Mouse (Mus musculus) urinary bladder, adult 2 months (tissue): Measurements from ENCODE around the gene Osbpl10. TPM values are rescaled to one million over a fixed set of nuclear protein-coding genes. Genes with fewer than 3 reads are reported as not detected.

ENCODE experiments used
- DNase-seq: peaks from one replicate; pipeline ENCODE4 v3.0.0; 2022; ENCODE audit warnings: low spot score
- polyA plus RNA-seq: library from polyadenylated mRNA; depleted of rRNA; stranded (reverse); fragments of >200 nt; gene quantifications from 2 replicates; pipeline ENCODE4 v1.2.3, GENCODE M21; 2012

The Osbpl10 gene
- polyA plus RNA-seq, 1 experiment = 1.8 TPM

GRCm38 (mm10) chr9:114982689-114983360 is 4.5 kb downstream of the Osbpl10 start, which contains the start of gene Rps27rt:
Gene Rps27rt, minus strand, starts transcription at chr9:114982739.
- no peak for DNase-seq

GRCm38 (mm10) chr9:114985741-114986140 is 7.4 kb downstream of the Osbpl10 start:
- DNase-seq = no peak

GRCm38 (mm10) chr9:114986361-114986760 is 8.0 kb downstream of the Osbpl10 start:
- no peak for DNase-seq

GRCm38 (mm10) chr9:114988029-114988428 is 9.7 kb downstream of the Osbpl10 start:
- no peak for DNase-seq

GRCm38 (mm10) chr9:114988610-114989327 is 10.4 kb downstream of the Osbpl10 start:
- no peak for DNase-seq

GRCm38 (mm10) chr9:114990421-114990820 is 12.1 kb downstream of the Osbpl10 start:
- DNase-seq = no peak

- DNase-seq = no peak
Observed at GRCm38 (mm10) chr9:114992528-114992927, 14.2 kb downstream of the Osbpl10 start.

- DNase-seq = no peak
Observed at GRCm38 (mm10) chr9:114995250-114995649, 16.9 kb downstream of the Osbpl10 start.

GRCm38 (mm10) chr9:114995716-114996115 is 17.3 kb downstream of the Osbpl10 start:
- no peak for DNase-seq

GRCm38 (mm10) chr9:114996489-114996888 is 18.1 kb downstream of the Osbpl10 start:
- DNase-seq = no peak

- DNase-seq = no peak
Observed at GRCm38 (mm10) chr9:114999010-114999770, 20.8 kb downstream of the Osbpl10 start.

GRCm38 (mm10) chr9:114999771-115000146 is 21.4 kb downstream of the Osbpl10 start:
- DNase-seq = no peak

- DNase-seq = no peak
Observed at GRCm38 (mm10) chr9:115005446-115005845, 27.1 kb downstream of the Osbpl10 start.

- no peak for DNase-seq
Observed at GRCm38 (mm10) chr9:115007776-115008175, 29.4 kb downstream of the Osbpl10 start.

GRCm38 (mm10) chr9:115008194-115008593 is 29.8 kb downstream of the Osbpl10 start:
- DNase-seq = no peak

GRCm38 (mm10) chr9:115012367-115012766 is 34.0 kb downstream of the Osbpl10 start:
- DNase-seq = no peak

GRCm38 (mm10) chr9:115020141-115020540 is 41.8 kb downstream of the Osbpl10 start:
- DNase-seq = no peak

GRCm38 (mm10) chr9:115021419-115021818 is 43.0 kb downstream of the Osbpl10 start:
- no peak for DNase-seq

- DNase-seq = no peak
Observed at GRCm38 (mm10) chr9:115023137-115023536, 44.8 kb downstream of the Osbpl10 start.

- DNase-seq = no peak
Observed at GRCm38 (mm10) chr9:115023708-115024383, 45.5 kb downstream of the Osbpl10 start.

GRCm38 (mm10) chr9:115029307-115029706 is 50.9 kb downstream of the Osbpl10 start:
- DNase-seq = no peak

GRCm38 (mm10) chr9:115030581-115030980 is 52.2 kb downstream of the Osbpl10 start:
- DNase-seq = no peak
